Mouse (Mus musculus) hindbrain, embryonic 12.5 days (tissue): ENCODE results near the gene Ackr4. TPM values are rescaled to one million over a fixed set of nuclear protein-coding genes. Genes with fewer than 3 reads are reported as not detected.

ENCODE experiments used
- ATAC-seq: fragments of 200-750 bp; cut with Nextera tagmentation; 2 replicates; pipeline ENCODE4 v1.8.0; 2017; ENCODE audit warnings: moderate TSS enrichment; ENCODE audit not compliant: low FRiP score
- H3K27ac ChIP-seq: fragments of 300-500 bp; sonication (generic); 2 replicates; pipeline ENCODE4 v1.5.1; 2016; ENCODE audit warnings: mild to moderate bottlenecking
- H3K27me3 ChIP-seq: fragments of 300-500 bp; sonication (generic); 2 replicates; pipeline ENCODE4 v1.6.1; 2016; ENCODE audit warnings: mild to moderate bottlenecking
- H3K36me3 ChIP-seq: fragments of 300-500 bp; sonication (generic); 2 replicates; pipeline ENCODE4 v1.6.1; 2016; ENCODE audit warnings: mild to moderate bottlenecking
- H3K4me1 ChIP-seq: fragments of 300-500 bp; sonication (generic); 2 replicates; pipeline ENCODE4 v1.6.1; 2016
- H3K4me2 ChIP-seq: fragments of 300-500 bp; sonication (generic); replicated peaks from 2 replicates; pipeline ENCODE4 v1.6.1; 2016; ENCODE audit warnings: mild to moderate bottlenecking
- H3K4me3 ChIP-seq: fragments of 300-500 bp; sonication (generic); 2 replicates; pipeline ENCODE4 v1.5.1; 2016; ENCODE audit warnings: mild to moderate bottlenecking
- H3K9ac ChIP-seq: fragments of 300-500 bp; sonication (generic); 2 replicates; pipeline ENCODE4 v1.6.1; 2016; ENCODE audit warnings: mild to moderate bottlenecking, moderate library complexity
- H3K9me3 ChIP-seq: fragments of 300-500 bp; sonication (generic); replicated peaks from 2 replicates; pipeline ENCODE4 v1.6.1; 2016; ENCODE audit warnings: mild to moderate bottlenecking
- WGBS: fragments of 180-500 bp; shearing (Covaris S2); methylation state at CpG from one replicate; pipeline ENCODE4 v1.1.7; 2016; 5-methylcytosine and 5-hydroxymethylcytosine counted together
- polyA plus RNA-seq: library from polyadenylated mRNA; unstranded; fragments of >200 nt; fragmentation: Nextera tagmentation; extraction: Ambion mirVana; gene quantifications from 2 replicates; pipeline ENCODE4 v1.2.1, GENCODE M21; 2016

Gene Ackr4
- 0.66 and 0.68 TPM in 2 replicates for polyA plus RNA-seq

DNA sequence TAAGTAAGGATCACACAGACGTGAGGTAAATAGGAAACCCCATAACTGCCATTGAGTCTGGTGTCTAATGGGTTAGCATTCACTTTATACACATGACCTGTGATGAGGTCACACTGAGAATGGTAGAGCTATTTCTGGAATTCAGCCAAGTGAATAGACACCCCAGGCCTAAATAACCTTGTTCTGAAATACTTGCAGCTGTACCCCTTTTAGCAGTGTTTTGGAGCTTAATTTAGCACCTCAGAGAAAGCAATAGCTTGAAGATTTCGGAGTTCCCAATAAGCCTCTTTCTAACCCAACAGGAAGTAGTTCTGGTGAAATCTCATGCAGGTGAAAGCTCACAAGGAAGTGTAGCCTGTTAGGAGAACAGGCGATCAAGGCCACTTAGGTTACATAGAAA, at the start of gene Ackr4:
Gene Ackr4, minus strand, starts transcription at position 101 of the 400 bp plus-strand sequence.
- ATAC-seq, result no peak
- no peak within 1 kb of the TSS for H3K4me2 ChIP-seq
- H3K36me3 ChIP-seq, result no peaks in the 10 kb centered on the region
- WGBS, result 78% methylated on average over 3 of the region's 3 CpGs
- H3K27me3 ChIP-seq, result no peaks in the 10 kb centered on the region
- H3K4me3 ChIP-seq, result no peak within 1 kb of the TSS
- no peaks in the 10 kb centered on the region for H3K9me3 ChIP-seq
- no peak within 1 kb of the TSS for H3K27ac ChIP-seq
- H3K9ac ChIP-seq, result no peak within 1 kb of the TSS
- peaks cover 13% of the 10 kb centered on the region for H3K4me1 ChIP-seq

DNA sequence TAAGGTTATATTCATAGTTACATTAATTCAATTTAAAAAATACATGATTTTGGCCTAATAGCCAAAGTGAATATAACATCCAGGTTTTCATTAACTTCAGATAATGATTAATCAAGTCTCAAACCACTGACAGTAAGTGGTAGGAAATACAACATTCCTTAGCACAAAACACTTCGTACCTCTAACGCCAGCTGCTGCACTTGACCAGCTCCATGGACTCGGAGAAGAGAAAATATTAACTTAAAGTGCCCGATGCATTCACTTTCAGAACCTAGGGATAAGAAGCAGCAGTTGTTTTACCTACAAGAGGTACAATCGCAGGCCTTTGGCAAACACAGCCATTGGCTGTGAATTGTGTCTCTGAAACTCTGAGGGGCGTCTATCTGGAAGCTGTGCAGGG, 45.6 kb upstream of the Ackr4 start:
- no peaks in the 10 kb centered on the region for H3K4me1 ChIP-seq
- H3K9me3 ChIP-seq, result no peaks in the 10 kb centered on the region
- WGBS, result 96% methylated on average over 6 of the region's 6 CpGs
- peaks cover 67% of the 10 kb centered on the region for H3K36me3 ChIP-seq
- ATAC-seq, result no peak
- no peak overlapping the region for H3K4me3 ChIP-seq
- H3K4me2 ChIP-seq, result no peak overlapping the region
- no peak overlapping the region for H3K9ac ChIP-seq
- H3K27ac ChIP-seq, result no peak overlapping the region
- no peaks in the 10 kb centered on the region for H3K27me3 ChIP-seq

DNA sequence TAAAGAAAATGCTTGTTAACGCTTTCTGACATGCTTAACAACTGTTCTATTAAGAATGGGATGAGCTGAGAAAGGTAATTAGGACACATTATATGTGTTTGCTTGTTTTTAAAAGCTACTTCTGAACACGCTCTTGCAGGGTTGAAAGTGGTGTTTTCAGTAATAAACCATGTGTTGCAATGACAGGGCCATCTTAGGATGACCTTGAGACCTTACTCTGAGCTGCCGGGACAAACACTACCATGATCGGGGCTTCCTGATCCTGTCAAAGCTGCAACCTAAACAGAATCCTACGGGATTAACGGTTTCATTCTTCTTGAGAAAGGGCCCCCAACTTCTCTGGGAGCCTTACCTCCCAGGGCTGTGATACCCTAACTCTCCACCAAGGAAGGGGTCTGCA, 44.9 kb upstream of the Ackr4 start:
- WGBS, result 92% methylated on average over 6 of the region's 6 CpGs
- H3K27ac ChIP-seq, result no peak overlapping the region
- H3K27me3 ChIP-seq, result no peaks in the 10 kb centered on the region
- H3K36me3 ChIP-seq, result peaks cover 68% of the 10 kb centered on the region
- no peak overlapping the region for H3K4me2 ChIP-seq
- no peak for ATAC-seq
- H3K9ac ChIP-seq, result no peak overlapping the region
- H3K4me3 ChIP-seq, result no peak overlapping the region
- H3K9me3 ChIP-seq, result no peaks in the 10 kb centered on the region
- H3K4me1 ChIP-seq, result no peaks in the 10 kb centered on the region

DNA sequence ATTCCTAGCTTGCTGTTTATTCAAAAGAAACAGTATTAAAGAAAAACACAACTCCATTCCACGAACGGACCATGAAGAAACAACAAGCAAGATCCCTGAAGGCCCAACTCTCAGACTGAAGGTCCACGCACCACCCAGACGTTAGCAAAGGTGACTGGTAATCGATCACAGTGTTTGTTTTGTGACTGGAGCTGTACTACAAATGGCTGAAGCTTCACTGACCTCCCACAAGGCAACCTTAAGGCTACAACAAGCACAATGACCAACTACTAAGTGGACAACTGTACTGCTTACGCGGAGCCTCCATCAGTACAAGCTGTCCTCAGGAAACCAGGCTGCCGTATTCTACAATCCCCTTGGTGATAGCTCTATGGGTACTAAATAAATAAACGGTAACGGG, 43.3 kb upstream of the Ackr4 start:
- Histone ChIP-seq H3K27me3 (no peaks in the 10 kb centered on the region), H3K4me2 (no peak overlapping the region), H3K4me3 (no peak overlapping the region), H3K9me3 (no peaks in the 10 kb centered on the region), H3K9ac (no peak overlapping the region), H3K4me1 (no peaks in the 10 kb centered on the region), H3K36me3 (peaks cover 66% of the 10 kb centered on the region), H3K27ac (no peak overlapping the region)
- 93% methylated on average over 10 of the region's 10 CpGs for WGBS
- no peak for ATAC-seq

DNA sequence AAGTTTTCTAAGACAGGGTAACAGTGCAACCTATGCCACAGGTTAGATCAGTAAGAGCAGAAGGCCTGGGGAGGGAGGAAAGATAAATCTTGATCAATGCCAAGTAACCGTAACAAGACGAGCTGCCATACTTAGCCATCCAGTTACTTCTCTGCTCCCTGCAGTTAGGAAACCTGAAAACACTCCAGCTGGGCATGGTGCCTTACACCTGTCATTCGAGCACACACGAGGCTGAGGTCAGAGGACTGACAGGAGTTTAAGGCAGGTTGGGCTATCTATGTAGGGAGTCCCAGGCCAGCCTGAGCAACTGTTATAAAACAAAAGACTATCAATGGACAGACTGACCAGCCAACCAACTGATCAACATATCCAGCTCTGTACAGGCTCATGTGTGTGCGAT, 39.2 kb upstream of the Ackr4 start:
- 95% methylated on average over 5 of the region's 5 CpGs for WGBS
- Histone ChIP-seq H3K27me3 (no peaks in the 10 kb centered on the region), H3K4me1 (no peaks in the 10 kb centered on the region), H3K36me3 (peaks cover 80% of the 10 kb centered on the region), H3K9me3 (no peaks in the 10 kb centered on the region), H3K9ac (no peak overlapping the region), H3K4me3 (no peak overlapping the region), H3K27ac (no peak overlapping the region), H3K4me2 (no peak overlapping the region)
- ATAC-seq, result no peak

DNA sequence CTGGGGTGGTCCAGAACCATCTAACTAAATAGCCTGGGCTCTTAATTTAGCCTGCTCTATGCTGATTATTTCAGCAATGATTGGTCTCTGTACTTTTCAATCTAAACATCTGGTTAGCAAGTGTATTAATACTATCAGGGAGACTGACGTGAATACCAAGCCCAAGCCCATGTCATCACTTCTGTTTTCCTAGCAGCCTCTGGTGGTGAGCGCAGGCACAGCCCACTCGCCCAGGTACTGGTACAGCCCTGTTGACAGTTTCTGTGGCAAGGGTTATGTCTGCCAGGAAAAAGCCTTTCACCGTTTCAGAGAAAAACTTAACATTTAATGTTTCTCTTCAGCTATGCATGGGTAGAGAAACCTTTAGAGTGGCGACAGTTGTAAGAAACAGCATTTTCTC, 37.5 kb upstream of the Ackr4 start:
- no peak overlapping the region for H3K9ac ChIP-seq
- no peaks in the 10 kb centered on the region for H3K4me1 ChIP-seq
- H3K36me3 ChIP-seq, result peaks cover 85% of the 10 kb centered on the region
- 88% methylated on average over 5 of the region's 5 CpGs for WGBS
- H3K4me3 ChIP-seq, result no peak overlapping the region
- no peak overlapping the region for H3K27ac ChIP-seq
- no peaks in the 10 kb centered on the region for H3K27me3 ChIP-seq
- no peak for ATAC-seq
- no peaks in the 10 kb centered on the region for H3K9me3 ChIP-seq
- no peak overlapping the region for H3K4me2 ChIP-seq

DNA sequence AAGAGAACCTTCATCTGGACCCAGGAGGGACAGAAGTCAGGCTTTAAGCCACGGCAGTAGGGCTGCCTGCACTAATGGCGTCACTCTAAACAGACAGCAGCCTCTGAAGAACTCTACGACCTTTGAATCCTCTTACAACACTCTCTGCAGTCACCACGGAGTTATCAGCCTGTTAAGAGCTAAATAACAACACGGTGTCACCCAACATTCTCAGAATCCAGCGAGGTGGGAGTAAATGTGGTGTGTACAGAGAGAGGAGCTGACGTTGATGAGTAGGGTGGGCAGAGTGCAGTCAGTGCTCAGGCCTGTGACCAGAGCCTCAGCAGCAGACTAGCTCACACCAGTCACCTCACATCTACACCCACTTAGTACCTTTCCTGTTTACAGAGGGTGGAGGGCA, 34.4 kb upstream of the Ackr4 start:
- Histone ChIP-seq H3K4me3 (no peak overlapping the region), H3K4me2 (no peak overlapping the region), H3K9ac (no peak overlapping the region), H3K36me3 (peaks cover 96% of the 10 kb centered on the region), H3K9me3 (no peaks in the 10 kb centered on the region), H3K4me1 (no peaks in the 10 kb centered on the region), H3K27me3 (no peaks in the 10 kb centered on the region), H3K27ac (no peak overlapping the region)
- WGBS, result 95% methylated on average over 7 of the region's 7 CpGs
- ATAC-seq, result no peak

DNA sequence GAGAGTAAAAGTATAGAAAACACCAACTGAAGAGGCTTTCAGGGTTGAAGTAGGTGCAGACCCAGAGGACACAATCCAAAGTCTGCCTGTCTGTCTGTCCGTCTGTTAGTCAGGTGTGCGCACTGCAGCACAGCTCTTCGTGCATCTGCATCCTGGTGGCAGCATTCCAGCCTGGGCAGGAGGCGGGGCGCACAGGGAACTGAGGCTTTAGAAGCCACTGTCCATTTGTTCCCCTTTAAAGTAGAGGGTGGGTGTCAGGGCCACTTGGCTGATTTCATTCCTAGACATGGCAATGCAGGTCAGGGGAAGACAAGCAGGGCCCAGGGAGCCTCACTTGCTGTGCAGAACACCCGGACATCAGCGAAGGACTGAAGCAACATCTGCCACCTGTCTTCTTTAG, 30.6 kb upstream of the Ackr4 start:
- H3K27ac ChIP-seq, result no peak overlapping the region
- no peak overlapping the region for H3K9ac ChIP-seq
- no peaks in the 10 kb centered on the region for H3K27me3 ChIP-seq
- 98% methylated on average over 7 of the region's 7 CpGs for WGBS
- H3K4me1 ChIP-seq, result no peaks in the 10 kb centered on the region
- ATAC-seq, result no peak
- H3K36me3 ChIP-seq, result peaks cover 96% of the 10 kb centered on the region
- H3K4me3 ChIP-seq, result no peak overlapping the region
- no peaks in the 10 kb centered on the region for H3K9me3 ChIP-seq
- no peak overlapping the region for H3K4me2 ChIP-seq

DNA sequence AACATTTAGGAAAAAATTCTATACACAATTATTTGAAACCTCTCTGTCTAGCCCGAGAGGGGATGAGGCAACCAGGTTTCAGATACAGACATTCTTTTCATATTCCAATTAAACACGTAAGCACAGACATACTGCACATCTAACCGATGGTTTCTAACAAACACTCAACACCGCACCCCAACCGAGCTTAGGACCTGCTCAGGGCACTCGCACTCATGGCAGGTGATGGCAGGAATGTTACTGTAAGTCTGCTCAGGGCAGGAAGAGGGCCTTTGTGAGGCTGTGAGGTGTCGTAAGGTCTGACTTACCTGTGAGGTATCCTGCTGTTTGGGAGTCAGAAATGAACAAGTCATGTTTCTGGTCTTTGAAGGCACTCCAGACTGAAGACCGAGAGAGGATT, 29.8 kb upstream of the Ackr4 start:
- no peak overlapping the region for H3K9ac ChIP-seq
- no peaks in the 10 kb centered on the region for H3K4me1 ChIP-seq
- H3K9me3 ChIP-seq, result no peaks in the 10 kb centered on the region
- no peak for ATAC-seq
- 98% methylated on average over 8 of the region's 8 CpGs for WGBS
- H3K36me3 ChIP-seq, result peaks cover 96% of the 10 kb centered on the region
- H3K27me3 ChIP-seq, result no peaks in the 10 kb centered on the region
- H3K4me2 ChIP-seq, result no peak overlapping the region
- H3K27ac ChIP-seq, result no peak overlapping the region
- H3K4me3 ChIP-seq, result no peak overlapping the region

DNA sequence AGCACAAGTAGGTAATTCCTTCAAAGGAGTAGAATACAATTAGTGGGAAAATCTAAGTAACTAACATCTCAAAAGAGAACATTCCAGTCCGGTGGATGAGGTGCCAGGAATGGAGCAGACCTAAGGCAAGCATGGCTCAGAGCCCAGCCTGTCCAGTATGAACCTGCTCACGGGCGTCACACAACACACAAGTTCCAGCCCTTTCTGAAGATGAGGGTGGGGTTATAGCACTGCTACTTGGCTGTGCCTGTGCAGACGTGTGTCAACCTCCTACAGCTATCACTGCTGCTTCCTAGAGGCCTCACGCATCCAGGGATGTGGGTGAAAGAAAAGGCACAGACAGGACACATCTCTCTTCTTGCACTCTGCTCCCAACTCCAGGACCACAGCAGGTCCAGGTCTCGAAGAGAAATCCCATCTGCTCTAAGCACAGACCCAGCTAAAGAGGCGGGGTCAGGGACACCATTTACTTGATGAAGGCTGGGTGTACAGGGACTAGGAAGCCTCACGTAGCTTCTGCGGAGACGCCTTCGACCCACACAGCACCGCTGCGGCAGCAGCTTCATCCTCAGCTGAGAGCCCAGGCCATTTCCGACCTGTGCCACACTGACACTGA, 28.5 kb upstream of the Ackr4 start:
- Histone ChIP-seq H3K4me2 (no peak overlapping the region), H3K27me3 (no peaks in the 10 kb centered on the region), H3K9ac (no peak overlapping the region), H3K4me3 (no peak overlapping the region), H3K4me1 (no peaks in the 10 kb centered on the region), H3K36me3 (peaks cover 95% of the 10 kb centered on the region), H3K9me3 (no peaks in the 10 kb centered on the region), H3K27ac (no peak overlapping the region)
- WGBS, result 95% methylated on average over 14 of the region's 14 CpGs
- no peak for ATAC-seq

DNA sequence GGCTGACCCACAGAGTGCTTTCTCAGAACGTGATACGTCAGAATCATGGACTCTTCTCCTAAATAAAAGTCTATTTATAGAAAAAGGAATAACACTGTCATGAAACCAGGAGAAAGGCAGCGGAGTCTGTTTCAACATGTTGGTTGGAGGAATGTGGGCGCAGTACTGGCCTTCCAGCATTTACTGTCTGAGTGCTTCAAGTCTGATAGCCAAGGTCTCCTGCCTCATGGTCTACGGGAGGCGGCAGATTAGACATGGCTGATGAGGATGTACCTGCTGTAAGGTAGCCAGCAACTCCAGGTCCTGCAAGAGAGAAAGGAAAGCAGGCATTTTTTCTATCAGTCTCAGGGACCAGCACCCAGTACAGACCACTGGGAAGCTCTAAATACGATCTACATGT, 25.4 kb upstream of the Ackr4 start:
- peaks cover 72% of the 10 kb centered on the region for H3K36me3 ChIP-seq
- WGBS, result 96% methylated on average over 7 of the region's 7 CpGs
- no peak overlapping the region for H3K9ac ChIP-seq
- H3K27me3 ChIP-seq, result no peaks in the 10 kb centered on the region
- H3K4me3 ChIP-seq, result no peak overlapping the region
- H3K4me2 ChIP-seq, result no peak overlapping the region
- no peaks in the 10 kb centered on the region for H3K4me1 ChIP-seq
- H3K27ac ChIP-seq, result no peak overlapping the region
- H3K9me3 ChIP-seq, result no peaks in the 10 kb centered on the region
- ATAC-seq, result no peak

DNA sequence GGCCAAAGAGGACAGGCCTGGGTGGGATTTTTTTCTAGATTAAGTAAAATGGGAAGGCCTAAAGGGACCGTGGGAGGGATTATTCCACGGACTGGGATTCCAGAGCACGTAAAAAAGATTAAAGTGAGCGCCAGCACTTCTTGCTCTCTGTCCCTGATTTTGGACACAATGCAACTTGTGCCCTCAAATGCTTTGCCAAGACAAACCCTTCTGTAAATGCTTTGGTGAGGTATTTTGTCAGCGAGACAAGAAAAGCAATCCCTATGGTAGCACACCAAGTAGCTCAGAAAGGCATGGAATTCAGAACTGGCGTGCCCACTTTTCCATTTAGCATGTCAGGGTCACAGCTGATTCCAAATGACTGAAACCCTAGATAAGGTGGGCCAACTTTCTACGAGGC, 22.2 kb upstream of the Ackr4 start:
- no peak for ATAC-seq
- Histone ChIP-seq H3K36me3 (peaks cover 40% of the 10 kb centered on the region), H3K4me2 (no peak overlapping the region), H3K9me3 (no peaks in the 10 kb centered on the region), H3K27me3 (no peaks in the 10 kb centered on the region), H3K9ac (no peak overlapping the region), H3K4me1 (no peaks in the 10 kb centered on the region), H3K4me3 (no peak overlapping the region), H3K27ac (no peak overlapping the region)
- WGBS, result 94% methylated on average over 7 of the region's 7 CpGs

DNA sequence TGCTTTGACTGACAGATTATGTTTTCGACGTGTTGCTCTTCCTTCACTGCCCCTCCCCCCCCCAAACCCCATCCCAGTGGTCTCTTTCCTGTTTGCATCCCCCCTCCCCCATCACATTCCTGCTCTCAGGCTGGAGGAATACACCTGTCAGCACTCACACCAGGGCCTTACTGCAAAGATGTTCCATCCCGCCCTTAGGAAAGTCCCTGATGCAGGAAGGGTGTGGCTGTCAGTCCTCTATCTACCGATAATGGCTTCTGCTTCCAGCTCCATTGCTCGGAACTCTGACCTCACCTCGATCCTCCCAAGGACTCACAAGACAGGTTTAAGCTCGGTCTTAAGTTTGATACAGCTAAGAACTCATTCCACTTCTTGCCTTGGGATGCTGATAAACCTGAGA, 19.9 kb upstream of the Ackr4 start:
- no peak overlapping the region for H3K4me3 ChIP-seq
- no peak for ATAC-seq
- H3K27ac ChIP-seq, result no peak overlapping the region
- no peaks in the 10 kb centered on the region for H3K9me3 ChIP-seq
- H3K4me2 ChIP-seq, result no peak overlapping the region
- no peak overlapping the region for H3K9ac ChIP-seq
- no peaks in the 10 kb centered on the region for H3K4me1 ChIP-seq
- H3K36me3 ChIP-seq, result peaks cover 20% of the 10 kb centered on the region
- H3K27me3 ChIP-seq, result no peaks in the 10 kb centered on the region
- WGBS, result 85% methylated on average over 7 of the region's 7 CpGs
